Mouse (Mus musculus) stomach, postnatal 0 days (tissue): ENCODE measurements at regions not wholly inside any gene's neighbourhood (a gene's known extent, or its start where the extent isn't known, plus 50 kb on each side); places are given as distances from the start of the nearest gene placed in this dataset.

ENCODE experiments used
- ATAC-seq: fragments of 200-750 bp; cut with Nextera tagmentation; 2 replicates; pipeline ENCODE4 v1.8.0; 2017; ENCODE audit not compliant: low FRiP score, low TSS enrichment
- DNase-seq: peaks from one replicate; pipeline ENCODE4 v3.0.0-alpha.2; 2016; ENCODE audit warnings: low spot score
- H3K27ac ChIP-seq: fragments of 300-500 bp; sonication (generic); replicated peaks from 2 replicates; pipeline ENCODE4 v1.5.1; 2014; ENCODE audit warnings: mild to moderate bottlenecking, control low read depth
- H3K27me3 ChIP-seq: fragments of 300-500 bp; sonication (generic); 2 replicates; pipeline ENCODE4 v1.6.1; 2014; ENCODE audit warnings: low read length; ENCODE audit not compliant: control insufficient read depth, insufficient read depth
- H3K36me3 ChIP-seq: fragments of 300-500 bp; sonication (generic); 2 replicates; pipeline ENCODE4 v1.6.1; 2014; ENCODE audit warnings: low read length, mixed read lengths; ENCODE audit not compliant: control insufficient read depth, insufficient read depth
- H3K4me1 ChIP-seq: fragments of 300-500 bp; sonication (generic); replicated peaks from 2 replicates; pipeline ENCODE4 v1.6.1; 2014; ENCODE audit warnings: antibody characterized with exemption; ENCODE audit not compliant: control insufficient read depth, insufficient read depth
- H3K4me2 ChIP-seq: fragments of 300-500 bp; sonication (generic); replicated peaks from 2 replicates; pipeline ENCODE4 v1.6.1; 2014; ENCODE audit warnings: low read depth, mild to moderate bottlenecking, control low read depth, moderate library complexity
- H3K4me3 ChIP-seq: fragments of 300-500 bp; sonication (generic); 2 replicates; pipeline ENCODE4 v1.5.1; 2014; ENCODE audit warnings: low read depth, low read length, control low read depth
- H3K9ac ChIP-seq: fragments of 300-500 bp; sonication (generic); 2 replicates; pipeline ENCODE4 v1.6.1; 2014; ENCODE audit warnings: mild to moderate bottlenecking, low read length, control low read depth, mixed read lengths
- H3K9me3 ChIP-seq: fragments of 300-500 bp; sonication (generic); 2 replicates; pipeline ENCODE4 v1.6.1; 2016; ENCODE audit warnings: low read length; ENCODE audit not compliant: control insufficient read depth
- CTCF ChIP-seq: IDR thresholded peaks from 2 replicates; pipeline ENCODE4 v1.5.1; 2016; ENCODE audit warnings: antibody characterized with exemption, low read depth, mild to moderate bottlenecking, moderate library complexity
- EP300 ChIP-seq: optimal IDR thresholded peaks from 2 replicates; pipeline ENCODE3; 2016; ENCODE audit warnings: antibody characterized with exemption
- WGBS: fragments of 180-500 bp; shearing (Covaris S2); extraction: QIAGEN DNeasy Blood & Tissue Kit; methylation state at CpG from one replicate; pipeline ENCODE4 v1.1.7; 2014; 5-methylcytosine and 5-hydroxymethylcytosine counted together

GRCm38 (mm10) chr1:15985579-15985978, 107.5 kb downstream of the 4930444P10Rik start:
- no peaks in the 10 kb centered on the region for H3K9me3 ChIP-seq
- no peak overlapping the region for H3K4me2 ChIP-seq
- 42% methylated on average over 3 of the region's 3 CpGs for WGBS
- no peaks in the 10 kb centered on the region for H3K36me3 ChIP-seq
- H3K27ac ChIP-seq, result no peak overlapping the region
- ATAC-seq (no peak), DNase-seq (no peak)
- H3K4me1 ChIP-seq, result no peaks in the 10 kb centered on the region
- H3K9ac ChIP-seq, result no peak overlapping the region
- TF ChIP-seq CTCF, result no peak
- TF ChIP-seq EP300, result no peak
- no peak overlapping the region for H3K4me3 ChIP-seq
- H3K27me3 ChIP-seq, result no peaks in the 10 kb centered on the region

GRCm38 (mm10) chr1:15979333-15979732, 113.8 kb downstream of the 4930444P10Rik start:
- Histone ChIP-seq H3K27me3 (no peaks in the 10 kb centered on the region), H3K36me3 (no peaks in the 10 kb centered on the region), H3K9me3 (no peaks in the 10 kb centered on the region), H3K4me3 (no peak overlapping the region), H3K4me2 (no peak overlapping the region), H3K27ac (no peak overlapping the region), H3K4me1 (no peaks in the 10 kb centered on the region), H3K9ac (no peak overlapping the region)
- no peak for ATAC-seq
- no peak for DNase-seq
- TF ChIP-seq CTCF (no peak), EP300 (no peak)

- no peak overlapping the region for H3K9ac ChIP-seq
- DNase-seq (no peak), ATAC-seq (no peak)
- no peak overlapping the region for H3K27ac ChIP-seq
- 62% methylated on average over 2 of the region's 2 CpGs for WGBS
- no peak overlapping the region for H3K4me2 ChIP-seq
- H3K4me3 ChIP-seq, result no peak overlapping the region
- no peaks in the 10 kb centered on the region for H3K9me3 ChIP-seq
- no peaks in the 10 kb centered on the region for H3K27me3 ChIP-seq
- no peaks in the 10 kb centered on the region for H3K36me3 ChIP-seq
- TF ChIP-seq EP300, result no peak
- no peak for TF ChIP-seq CTCF
- H3K4me1 ChIP-seq, result no peaks in the 10 kb centered on the region
Measured at GRCm38 (mm10) chr1:15959578-15959977, 133.5 kb downstream of the 4930444P10Rik start.

GRCm38 (mm10) chr1:15958661-15959060, 134.5 kb downstream of the 4930444P10Rik start:
- Histone ChIP-seq H3K4me1 (no peaks in the 10 kb centered on the region), H3K27me3 (no peaks in the 10 kb centered on the region), H3K27ac (no peak overlapping the region), H3K9me3 (no peaks in the 10 kb centered on the region), H3K4me2 (no peak overlapping the region), H3K4me3 (no peak overlapping the region), H3K9ac (no peak overlapping the region), H3K36me3 (no peaks in the 10 kb centered on the region)
- WGBS, result 67% methylated on average over 1 of the region's 1 CpGs
- no peak for ATAC-seq
- DNase-seq, result no peak
- TF ChIP-seq CTCF, result no peak

GRCm38 (mm10) chr1:15943662-15944061, 149.5 kb downstream of the 4930444P10Rik start:
- Histone ChIP-seq H3K9ac (no peak overlapping the region), H3K9me3 (no peaks in the 10 kb centered on the region), H3K36me3 (no peaks in the 10 kb centered on the region), H3K27me3 (no peaks in the 10 kb centered on the region), H3K4me1 (no peaks in the 10 kb centered on the region), H3K4me3 (no peak overlapping the region), H3K4me2 (no peak overlapping the region), H3K27ac (no peak overlapping the region)
- DNase-seq (no peak), ATAC-seq (no peak)
- 56% methylated on average over 4 of the region's 4 CpGs for WGBS
- TF ChIP-seq CTCF (no peak), EP300 (no peak)

GRCm38 (mm10) chr1:15943041-15943440, 150.1 kb downstream of the 4930444P10Rik start:
- no peak for DNase-seq
- WGBS, result 79% methylated on average over 1 of the region's 1 CpGs
- ATAC-seq, result no peak
- no peak overlapping the region for H3K9ac ChIP-seq
- H3K4me3 ChIP-seq, result no peak overlapping the region
- no peak for TF ChIP-seq EP300
- no peaks in the 10 kb centered on the region for H3K9me3 ChIP-seq
- no peaks in the 10 kb centered on the region for H3K36me3 ChIP-seq
- H3K27ac ChIP-seq, result no peak overlapping the region
- no peaks in the 10 kb centered on the region for H3K4me1 ChIP-seq
- no peak overlapping the region for H3K4me2 ChIP-seq
- no peaks in the 10 kb centered on the region for H3K27me3 ChIP-seq
